Mouse (Mus musculus) bone marrow macrophage, adult 2 months (primary cell): Measurements from ENCODE around the gene Lrp1.

Source experiments
- CTCF ChIP-seq: IDR thresholded peaks from 2 replicates; pipeline ENCODE4 v1.5.1; 2012; ENCODE audit warnings: low read depth, mild to moderate bottlenecking, low read length, moderate library complexity
- POLR2A ChIP-seq: IDR thresholded peaks from 2 replicates; pipeline ENCODE4 v1.6.1; 2012; ENCODE audit warnings: mild to moderate bottlenecking, low read depth, low read length, borderline replicate concordance

DNA sequence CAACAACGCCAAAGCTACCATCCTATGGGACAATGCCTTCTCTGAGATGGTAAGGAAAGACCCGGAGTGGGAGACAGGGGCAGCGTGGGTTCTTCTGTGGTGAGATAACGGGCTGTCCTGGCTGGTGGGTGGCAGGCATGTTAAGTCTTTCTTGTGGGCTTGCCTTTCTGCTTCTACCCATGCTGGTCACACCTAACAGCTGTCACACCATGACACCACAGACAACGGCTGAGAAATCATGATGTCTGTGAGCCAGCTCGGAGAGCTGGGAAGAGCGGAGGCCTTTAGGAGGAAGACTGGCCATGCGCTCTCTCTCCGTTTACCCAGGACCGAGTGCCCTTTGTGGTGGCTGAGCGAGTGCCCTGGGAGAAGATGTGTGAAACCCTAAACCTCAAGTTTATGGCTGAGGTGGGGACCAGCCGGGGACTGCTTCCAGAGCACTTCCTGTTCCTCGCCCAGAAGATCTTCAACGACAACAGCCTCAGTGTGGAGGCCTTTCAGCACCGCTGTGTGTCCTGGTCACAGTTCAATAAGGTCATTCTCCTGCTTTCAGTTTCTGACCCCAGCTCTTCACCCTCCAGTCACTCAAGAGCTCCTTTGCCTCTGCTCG is 34.1 kb upstream of the Lrp1 start:
- TF ChIP-seq POLR2A, result no peak
- TF ChIP-seq CTCF, result no peak
